Mouse (Mus musculus): ENCODE results near the gene Tbrg4. TPM values are rescaled to one million over a fixed set of nuclear protein-coding genes. Genes with fewer than 3 reads are reported as not detected.

Tbrg4 gene
- polyA plus RNA-seq, 1 experiment = 190 TPM

GRCm38 (mm10) chr11:6580065-6580750 is 45.7 kb downstream of the Tbrg4 start:
- WGBS = 97% methylated on average over 4 of the region's 4 CpGs
- H3K27me3 ChIP-seq (ENCODE audit: control insufficient read depth, insufficient read depth, low read length) = no peaks in the 10 kb centered on the region
- H3K4me3 ChIP-seq (ENCODE audit: control insufficient read depth, insufficient read depth, low read length) = no peak overlapping the region
- H3K4me1 ChIP-seq (replicated peaks; ENCODE audit: control insufficient read depth, insufficient read depth, low read length) = no peaks in the 10 kb centered on the region
- peaks cover 79% of the 10 kb centered on the region for H3K36me3 ChIP-seq (ENCODE audit: control insufficient read depth, insufficient read depth, low read length)
- DNase-seq = no peak
- H3K27ac ChIP-seq (ENCODE audit: control insufficient read depth, insufficient read depth, low read length) = no peak overlapping the region
- TF ChIP-seq CTCF (IDR thresholded peaks at IDR 0.05; ENCODE audit: borderline replicate concordance, control insufficient read depth, extremely low read depth, insufficient read depth, low read length, poor library complexity) = no peak
- TF ChIP-seq POLR2A (IDR thresholded peaks at IDR 0.05; ENCODE audit: control insufficient read depth, extremely low read depth, insufficient read depth, low read length, poor library complexity) = no peak

GRCm38 (mm10) chr11:6579361-6579760 is 46.5 kb downstream of the Tbrg4 start:
- Histone ChIP-seq H3K4me1 (replicated peaks; ENCODE audit: control insufficient read depth, insufficient read depth, low read length) (no peaks in the 10 kb centered on the region), H3K27ac (ENCODE audit: control insufficient read depth, insufficient read depth, low read length) (no peak overlapping the region), H3K27me3 (ENCODE audit: control insufficient read depth, insufficient read depth, low read length) (no peaks in the 10 kb centered on the region), H3K4me3 (ENCODE audit: control insufficient read depth, insufficient read depth, low read length) (no peak overlapping the region), H3K36me3 (ENCODE audit: control insufficient read depth, insufficient read depth, low read length) (peaks cover 78% of the 10 kb centered on the region)
- WGBS = 97% methylated on average over 7 of the region's 7 CpGs
- TF ChIP-seq POLR2A (IDR thresholded peaks at IDR 0.05; ENCODE audit: control insufficient read depth, extremely low read depth, insufficient read depth, low read length, poor library complexity) = no peak
- no peak for TF ChIP-seq CTCF (IDR thresholded peaks at IDR 0.05; ENCODE audit: borderline replicate concordance, control insufficient read depth, extremely low read depth, insufficient read depth, low read length, poor library complexity)
- DNase-seq = no peak

- no peak overlapping the region for H3K27ac ChIP-seq (ENCODE audit: control insufficient read depth, insufficient read depth, low read length)
- DNase-seq = no peak
- H3K27me3 ChIP-seq (ENCODE audit: control insufficient read depth, insufficient read depth, low read length) = no peaks in the 10 kb centered on the region
- H3K36me3 ChIP-seq (ENCODE audit: control insufficient read depth, insufficient read depth, low read length) = peaks cover 84% of the 10 kb centered on the region
- TF ChIP-seq CTCF (IDR thresholded peaks at IDR 0.05; ENCODE audit: borderline replicate concordance, control insufficient read depth, extremely low read depth, insufficient read depth, low read length, poor library complexity) (no peak), POLR2A (IDR thresholded peaks at IDR 0.05; ENCODE audit: control insufficient read depth, extremely low read depth, insufficient read depth, low read length, poor library complexity) (no peak)
- WGBS = 90% methylated on average over 3 of the region's 3 CpGs
- H3K4me1 ChIP-seq (replicated peaks; ENCODE audit: control insufficient read depth, insufficient read depth, low read length) = no peaks in the 10 kb centered on the region
- no peak overlapping the region for H3K4me3 ChIP-seq (ENCODE audit: control insufficient read depth, insufficient read depth, low read length)
Measured at GRCm38 (mm10) chr11:6576151-6576550, 49.7 kb downstream of the Tbrg4 start.

- WGBS = 37% methylated on average over 3 of the region's 3 CpGs
- Histone ChIP-seq H3K4me3 (ENCODE audit: control insufficient read depth, insufficient read depth, low read length) (no peak overlapping the region), H3K36me3 (ENCODE audit: control insufficient read depth, insufficient read depth, low read length) (peaks cover 57% of the 10 kb centered on the region), H3K4me1 (replicated peaks; ENCODE audit: control insufficient read depth, insufficient read depth, low read length) (peaks cover 27% of the 10 kb centered on the region), H3K27me3 (ENCODE audit: control insufficient read depth, insufficient read depth, low read length) (no peaks in the 10 kb centered on the region), H3K27ac (ENCODE audit: control insufficient read depth, insufficient read depth, low read length) (no peak overlapping the region)
- TF ChIP-seq CTCF (IDR thresholded peaks at IDR 0.05; ENCODE audit: borderline replicate concordance, control insufficient read depth, extremely low read depth, insufficient read depth, low read length, poor library complexity) = no peak
- no peak for TF ChIP-seq POLR2A (IDR thresholded peaks at IDR 0.05; ENCODE audit: control insufficient read depth, extremely low read depth, insufficient read depth, low read length, poor library complexity)
- no peak for DNase-seq
Measured at GRCm38 (mm10) chr11:6569410-6569777, 56.5 kb downstream of the Tbrg4 start.

GRCm38 (mm10) chr11:6568584-6569409 is 57.1 kb downstream of the Tbrg4 start:
- peaks cover 59% of the 10 kb centered on the region for H3K36me3 ChIP-seq (ENCODE audit: control insufficient read depth, insufficient read depth, low read length)
- TF ChIP-seq CTCF (IDR thresholded peaks at IDR 0.05; ENCODE audit: borderline replicate concordance, control insufficient read depth, extremely low read depth, insufficient read depth, low read length, poor library complexity) = no peak
- 79% methylated on average over 11 of the region's 11 CpGs for WGBS
- no peak overlapping the region for H3K4me3 ChIP-seq (ENCODE audit: control insufficient read depth, insufficient read depth, low read length)
- no peak overlapping the region for H3K27ac ChIP-seq (ENCODE audit: control insufficient read depth, insufficient read depth, low read length)
- DNase-seq = no peak
- H3K4me1 ChIP-seq (replicated peaks; ENCODE audit: control insufficient read depth, insufficient read depth, low read length) = peaks cover 31% of the 10 kb centered on the region
- H3K27me3 ChIP-seq (ENCODE audit: control insufficient read depth, insufficient read depth, low read length) = no peaks in the 10 kb centered on the region

- 71% methylated on average over 8 of the region's 8 CpGs for WGBS
- Histone ChIP-seq H3K27ac (ENCODE audit: control insufficient read depth, insufficient read depth, low read length) (peak overlapping the region; percentile 27; the same call in 1 of the 2 replicates), H3K27me3 (ENCODE audit: control insufficient read depth, insufficient read depth, low read length) (no peaks in the 10 kb centered on the region), H3K4me3 (ENCODE audit: control insufficient read depth, insufficient read depth, low read length) (no peak overlapping the region), H3K4me1 (replicated peaks; ENCODE audit: control insufficient read depth, insufficient read depth, low read length) (peaks cover 38% of the 10 kb centered on the region), H3K36me3 (ENCODE audit: control insufficient read depth, insufficient read depth, low read length) (peaks cover 57% of the 10 kb centered on the region)
- DNase-seq = no peak
- TF ChIP-seq CTCF (IDR thresholded peaks at IDR 0.05; ENCODE audit: borderline replicate concordance, control insufficient read depth, extremely low read depth, insufficient read depth, low read length, poor library complexity) = no peak
- no peak for TF ChIP-seq POLR2A (IDR thresholded peaks at IDR 0.05; ENCODE audit: control insufficient read depth, extremely low read depth, insufficient read depth, low read length, poor library complexity)
Measured at GRCm38 (mm10) chr11:6567951-6568350, 57.9 kb downstream of the Tbrg4 start.

All from thymus, adult 2 months (tissue).